Mouse (Mus musculus) frontal cortex, postnatal 36 days (tissue): ENCODE data around the gene Col19a1.

Experiments used
- DNase-seq, 2 experiments: peaks; one replicate each; pipeline ENCODE4 v3.0.0; 2022; ENCODE audit warnings: low spot score in 2 of 2

Col19a1 gene

GRCm38 (mm10) chr1:24461305-24461887 lies 125.9 kb downstream of the Col19a1 start:
- no peak for DNase-seq

- DNase-seq, result no peak
Observed at GRCm38 (mm10) chr1:24458015-24458414, 129.3 kb downstream of the Col19a1 start.

- DNase-seq, result no peak
Observed at GRCm38 (mm10) chr1:24452572-24453269, 134.6 kb downstream of the Col19a1 start.

GRCm38 (mm10) chr1:24452159-24452558 lies 135.1 kb downstream of the Col19a1 start:
- peak; percentile 13 to 16 for DNase-seq

GRCm38 (mm10) chr1:24437425-24437824 lies 149.8 kb downstream of the Col19a1 start:
- DNase-seq, result no peak

- no peak for DNase-seq
Observed at GRCm38 (mm10) chr1:24428306-24428705, 159.0 kb downstream of the Col19a1 start.

- peak; percentile 38 to 52 for DNase-seq
Observed at GRCm38 (mm10) chr1:24378125-24378821, 209.0 kb downstream of the Col19a1 start.

GRCm38 (mm10) chr1:24374902-24375301 lies 212.4 kb downstream of the Col19a1 start:
- peak in 1 of 2 experiments; percentile 22 for DNase-seq

- DNase-seq, result no peak
Observed at GRCm38 (mm10) chr1:24373671-24374070, 213.6 kb downstream of the Col19a1 start.

GRCm38 (mm10) chr1:24372471-24373258 lies 214.6 kb downstream of the Col19a1 start:
- no peak for DNase-seq

GRCm38 (mm10) chr1:24367570-24368517 lies 219.4 kb downstream of the Col19a1 start:
- peak; percentile 51 to 56 for DNase-seq

- DNase-seq, result no peak
Observed at GRCm38 (mm10) chr1:24364775-24365174, 222.5 kb downstream of the Col19a1 start.

- peak in 1 of 2 experiments; percentile 31 for DNase-seq
Observed at GRCm38 (mm10) chr1:24361990-24362635, 225.2 kb downstream of the Col19a1 start.

- DNase-seq, result peak; percentile 44 to 64
Observed at GRCm38 (mm10) chr1:24349462-24350217, 237.6 kb downstream of the Col19a1 start.

- DNase-seq, result no peak
Observed at GRCm38 (mm10) chr1:24347621-24348160, 239.6 kb downstream of the Col19a1 start.

GRCm38 (mm10) chr1:24337556-24338275 lies 249.6 kb downstream of the Col19a1 start:
- DNase-seq, result no peak

GRCm38 (mm10) chr1:24336051-24336450 lies 251.2 kb downstream of the Col19a1 start:
- no peak for DNase-seq

GRCm38 (mm10) chr1:24316961-24317589 lies 270.2 kb downstream of the Col19a1 start:
- no peak for DNase-seq
